Mouse (Mus musculus): ENCODE measurements around the gene Gzmb. TPM values are rescaled to one million over a fixed set of nuclear protein-coding genes. Genes with fewer than 3 reads are reported as not detected.

Gene Gzmb
- polyA plus RNA-seq, 1 experiment from 2014 or later = 1.9 TPM

- no peak within 1 kb of the TSS for H3K27ac ChIP-seq (ENCODE audit: low read length)
- ATAC-seq (ENCODE audit: insufficient read depth, low FRiP score) = no peak
- no peaks in the 10 kb centered on the region for H3K36me3 ChIP-seq (ENCODE audit: control insufficient read depth, insufficient read depth, low read length)
- no peaks in the 10 kb centered on the region for H3K9me3 ChIP-seq (replicated peaks; ENCODE audit: control insufficient read depth, low read length)
- H3K4me2 ChIP-seq (ENCODE audit: low read depth, low read length) = no peak within 1 kb of the TSS
- no peaks in the 10 kb centered on the region for H3K27me3 ChIP-seq (ENCODE audit: control insufficient read depth, insufficient read depth, low read length)
- H3K4me1 ChIP-seq (ENCODE audit: control insufficient read depth, insufficient read depth, low read length) = no peaks in the 10 kb centered on the region
- H3K9ac ChIP-seq (ENCODE audit: low read length) = no peak within 1 kb of the TSS
- WGBS = 89% methylated on average over 4 of the region's 4 CpGs
- H3K4me3 ChIP-seq (replicated peaks; ENCODE audit: low read length) = no peak within 1 kb of the TSS
Observed at GRCm38 (mm10) chr14:56211317-56211716, 50.7 kb downstream of the Gzmb start, which contains the start of gene Gzmf. Gene Gzmf, minus strand, starts transcription at chr14:56211417.

Other genes with a start within 250 kb of the Gzmb start
- 0.22 and 0.48 TPM in 2 replicates for gene Mcpt1, start 244.3 kb downstream of the Gzmb start, polyA plus RNA-seq (2015; fragmentation: Nextera tagmentation; extraction: Ambion mirVana)
- not detected in 2 replicates for gene Mcpt9, start 231.8 kb downstream of the Gzmb start, polyA plus RNA-seq (2015; fragmentation: Nextera tagmentation; extraction: Ambion mirVana)
- gene Mcpt2, start 220.2 kb downstream of the Gzmb start, polyA plus RNA-seq (2015; fragmentation: Nextera tagmentation; extraction: Ambion mirVana) = 0.65 and 0.75 TPM in 2 replicates
- 1.5 and 2.1 TPM in 2 replicates for gene Mcpt4, start 199.9 kb downstream of the Gzmb start, polyA plus RNA-seq (2015; fragmentation: Nextera tagmentation; extraction: Ambion mirVana)
- gene Mcpt8, start 177.0 kb downstream of the Gzmb start, polyA plus RNA-seq (2015; fragmentation: Nextera tagmentation; extraction: Ambion mirVana) = 2.1 and 4.3 TPM in 2 replicates
- 0.92 and 1.7 TPM in 2 replicates for gene Ctsg, start 159.7 kb downstream of the Gzmb start, polyA plus RNA-seq (2015; fragmentation: Nextera tagmentation; extraction: Ambion mirVana)
- not detected in 2 replicates for gene Gzme, start 141.6 kb downstream of the Gzmb start, polyA plus RNA-seq (2015; fragmentation: Nextera tagmentation; extraction: Ambion mirVana)
- not detected in 2 replicates for gene Gzmd, start 129.7 kb downstream of the Gzmb start, polyA plus RNA-seq (2015; fragmentation: Nextera tagmentation; extraction: Ambion mirVana)
- gene Gzmg, start 102.7 kb downstream of the Gzmb start, polyA plus RNA-seq (2015; fragmentation: Nextera tagmentation; extraction: Ambion mirVana) = not detected in 2 replicates
- not detected in 2 replicates for gene Gzmn, start 87.7 kb downstream of the Gzmb start, polyA plus RNA-seq (2015; fragmentation: Nextera tagmentation; extraction: Ambion mirVana)
- gene Gzmf, start 50.8 kb downstream of the Gzmb start, polyA plus RNA-seq (2015; fragmentation: Nextera tagmentation; extraction: Ambion mirVana) = not detected in 2 replicates
- not detected in 2 replicates for gene Gzmc, start 27.6 kb downstream of the Gzmb start, polyA plus RNA-seq (2015; fragmentation: Nextera tagmentation; extraction: Ambion mirVana)
- gene Atp12a, start 102.8 kb upstream of the Gzmb start, polyA plus RNA-seq (2015; fragmentation: Nextera tagmentation; extraction: Ambion mirVana) = 0.04 and 0.19 TPM in 2 replicates
- 1.2 and 1.4 TPM in 2 replicates for gene Rnf17, start 140.3 kb upstream of the Gzmb start, polyA plus RNA-seq (2015; fragmentation: Nextera tagmentation; extraction: Ambion mirVana)

All from stomach, embryonic 16.5 days (tissue).